13 mouse cellular contexts compared by ENCODE assay signal in genomic region chr10:28518297-28518696, GRCm38 (mm10).
DNase-seq lines count a peak whose midpoint lies in the region; ATAC-seq lines count a peak whose summit lies in the region.
"Had no signal": no experiment of that assay in that cellular context is flagged by ENCODE, and none has a peak within 500 bp of the region (broad histone marks: within the 10 kb centered on the region; RNA-seq: fewer than 3 reads in every experiment).

No protein-coding gene starts in this region.

- ATAC-seq in common myeloid progenitor, adult 5-6 weeks (replicated peaks; ENCODE audit: low read depth, poor library complexity, severe bottlenecking) = peak; percentile 57
- peak; percentile 70 for ATAC-seq in megakaryocyte-erythroid progenitor cell, adult 5-6 weeks (replicated peaks; ENCODE audit: low FRiP score, low TSS enrichment, poor library complexity, severe bottlenecking)
- ATAC-seq: forebrain, embryonic 13.5 days had no signal

- peak; percentile 15 for DNase-seq in lung, postnatal 36 days
- no peak for DNase-seq in lung, postnatal 25 days (ENCODE audit: low spot score)
- DNase-seq in thymus, postnatal 36 days = peak; percentile 50 to 54
- DNase-seq in adrenal gland, adult 18-20 months (ENCODE audit: low spot score in 2 of 2) = no peak
- no peak for DNase-seq in kidney, adult 11 months
- DNase-seq in adrenal gland, postnatal 10 days = no peak
- DNase-seq: gastrocnemius, postnatal 10 days; lung, embryonic 14.5 days; midbrain, embryonic 14.5 days; right cerebral cortex, postnatal 25 days had no signal

Comparison
In these comparisons a context has a peak if more than half of its experiments do, and no peak if none do; other contexts are left out.
1. DNase-seq: peak in lung, postnatal 36 days (single experiment) and thymus, postnatal 36 days (2 of 2); none in lung, postnatal 25 days (single experiment), adrenal gland, adult 18-20 months (0 of 2), kidney, adult 11 months (single experiment) and adrenal gland, postnatal 10 days (single experiment).